Mouse (Mus musculus) cerebellum, postnatal 25 days (tissue): ENCODE data around the gene Ptprr.
A peak's percentile ranks its signal among the peaks of the same experiment; 100 is the strongest.

Experiments
- DNase-seq, 2 experiments: peaks; one replicate each; pipeline ENCODE4 v3.0.0; 2021; ENCODE audit warnings: mixed read lengths in 2 of 2

Gene Ptprr

DNA sequence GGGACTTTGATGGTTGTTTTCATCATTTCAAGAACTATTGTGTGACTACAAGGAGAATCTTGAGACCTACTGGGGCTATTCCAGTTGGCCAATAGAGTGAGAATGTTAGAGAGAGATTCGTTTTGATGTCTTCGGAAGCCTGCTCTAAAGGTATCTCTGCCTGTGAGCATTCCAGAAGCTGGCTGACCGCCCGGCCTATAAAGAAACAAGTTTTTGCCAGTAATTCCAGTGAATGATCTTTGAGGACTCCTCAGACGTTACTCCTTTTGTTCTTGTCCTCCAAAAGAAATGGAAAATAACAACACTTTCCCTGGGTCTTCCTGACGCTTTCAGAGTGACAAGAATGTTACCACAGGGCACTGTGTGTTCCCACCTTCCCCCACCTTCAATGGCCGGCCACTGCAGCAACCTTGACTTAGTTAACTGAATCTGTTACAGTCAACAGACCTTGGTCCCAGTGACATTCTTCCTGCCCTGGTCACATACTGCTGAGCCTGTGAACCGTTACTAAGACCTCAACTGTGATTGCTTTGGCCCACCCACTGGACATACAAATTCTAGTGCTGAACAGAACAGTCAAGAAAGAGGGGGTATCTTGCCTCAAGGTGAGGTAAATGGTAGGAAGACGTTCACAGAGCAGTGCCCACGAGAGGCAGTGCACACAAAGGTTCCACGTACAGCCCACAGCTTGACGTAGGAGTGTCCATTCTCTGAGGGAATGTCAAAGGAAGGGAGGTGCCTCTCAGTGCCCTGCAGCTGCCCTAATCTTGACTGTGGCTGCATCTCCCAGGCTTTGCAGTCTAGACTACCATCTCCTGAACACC lies 252.8 kb downstream of the Ptprr start:
- DNase-seq: no peak

DNA sequence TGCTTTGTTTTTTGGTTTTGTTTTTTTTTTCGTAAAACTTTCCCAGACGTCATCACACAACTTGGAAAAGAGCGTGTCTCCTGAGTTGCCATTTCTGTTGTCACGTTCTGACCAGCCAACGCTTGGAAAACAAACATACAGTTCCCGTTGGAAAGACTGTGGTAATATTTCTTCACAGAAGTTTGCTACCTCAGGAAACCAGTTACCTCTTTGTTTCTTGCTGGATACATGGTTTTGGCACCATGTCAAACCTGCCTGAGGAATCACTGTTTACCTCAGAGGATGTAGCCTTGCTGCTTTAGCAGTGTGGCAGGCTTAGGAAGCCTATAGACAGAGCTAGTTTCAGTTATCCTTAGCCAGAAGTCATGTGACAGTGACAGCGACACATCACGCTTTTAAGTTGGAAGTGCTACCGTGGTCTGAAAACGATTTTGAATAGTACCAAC lies 253.5 kb downstream of the Ptprr start:
- DNase-seq: no peak

DNA sequence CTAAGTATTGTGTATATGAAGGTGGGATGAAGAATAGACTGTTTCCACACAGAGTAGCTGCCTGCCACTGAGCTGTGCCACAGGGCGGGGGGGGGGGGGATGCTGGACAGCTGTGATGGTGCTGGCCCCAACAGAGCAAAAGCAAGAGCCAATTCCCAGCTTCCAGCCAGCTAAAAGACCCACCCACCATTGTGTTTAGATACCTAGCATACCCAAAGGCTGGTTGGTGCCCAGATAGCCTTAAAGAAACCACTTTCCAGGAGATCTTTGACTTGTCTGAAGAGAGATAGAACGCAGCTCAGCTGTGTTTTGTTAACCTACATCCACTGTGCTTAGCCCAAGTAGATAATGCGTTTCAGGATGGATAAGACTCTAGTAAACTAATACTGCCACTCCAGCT lies 254.1 kb downstream of the Ptprr start:
- no peak for DNase-seq

DNA sequence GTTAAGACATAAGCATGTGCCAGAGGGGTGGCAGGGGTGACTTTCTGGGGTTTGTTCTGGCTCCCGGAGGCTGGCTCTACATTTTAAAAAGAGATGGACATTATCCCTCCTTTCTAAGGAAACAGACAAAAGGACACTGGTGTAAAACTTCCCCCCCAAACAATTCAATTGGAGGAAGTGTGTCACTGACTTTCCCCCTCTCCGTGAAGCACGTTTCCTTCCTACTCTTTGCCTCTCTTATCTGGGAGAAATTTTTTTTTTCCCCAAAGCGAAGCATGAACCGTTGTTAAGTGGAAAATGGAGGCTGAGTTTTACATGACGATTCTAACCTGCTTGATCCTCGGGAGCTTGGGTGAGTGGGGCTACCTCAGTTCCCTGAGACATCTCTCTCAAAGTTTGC lies 257.3 kb downstream of the Ptprr start, which contains the start of gene Ptprb:
Gene Ptprb, plus strand, starts transcription at position 244 of the 400 bp plus-strand sequence.
- no peak for DNase-seq

DNA sequence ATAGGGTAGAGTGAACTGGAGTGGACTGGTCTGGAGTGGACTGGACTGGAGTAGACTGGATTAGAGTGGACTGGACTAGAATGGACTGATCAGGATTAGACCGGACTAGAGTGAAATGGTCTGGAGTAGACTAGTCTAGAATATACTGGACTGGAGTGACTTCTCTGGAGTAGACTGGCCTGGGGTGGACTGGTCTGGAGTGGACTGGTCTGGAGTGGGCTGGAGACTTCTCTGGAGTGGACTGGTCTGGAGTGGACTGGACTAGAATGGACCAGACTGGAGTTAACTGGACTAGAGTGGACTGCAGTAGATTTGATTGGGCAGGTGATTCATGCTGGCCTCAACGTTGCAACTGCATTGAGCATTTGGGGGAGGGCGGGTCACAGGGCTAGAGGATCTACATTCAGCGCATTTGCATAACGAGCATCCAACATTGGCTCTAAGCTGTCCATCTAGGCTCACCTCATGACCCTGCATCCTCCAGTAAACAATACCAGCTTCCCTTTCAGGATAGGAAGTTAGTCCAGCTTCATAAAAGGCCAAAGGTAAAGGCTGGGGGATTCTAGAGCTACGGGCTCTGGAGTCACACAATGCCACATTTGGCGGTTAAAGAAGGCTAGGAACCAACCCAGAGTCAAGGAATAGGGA lies 268.8 kb downstream of the Ptprr start:
- no peak for DNase-seq

DNA sequence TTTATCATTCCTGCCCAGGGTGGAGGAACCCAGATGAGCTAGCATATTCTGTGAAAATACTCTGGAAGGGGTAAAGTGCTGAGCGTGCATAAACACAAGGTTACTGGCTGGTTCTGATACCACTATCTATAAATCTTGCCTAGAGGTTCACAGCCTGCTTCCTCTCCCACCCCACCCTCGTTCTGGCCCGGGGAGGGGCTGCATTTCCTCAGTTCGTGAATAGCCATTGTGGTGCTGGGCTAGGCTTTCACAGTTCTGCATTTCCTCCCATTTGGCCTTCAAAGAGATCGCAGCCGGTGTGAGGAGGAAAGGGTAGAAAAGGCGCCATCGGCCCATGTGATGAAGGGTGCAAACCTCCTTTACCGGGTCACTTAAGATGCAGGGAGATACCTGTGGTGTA lies 270.1 kb downstream of the Ptprr start:
- no peak for DNase-seq

DNA sequence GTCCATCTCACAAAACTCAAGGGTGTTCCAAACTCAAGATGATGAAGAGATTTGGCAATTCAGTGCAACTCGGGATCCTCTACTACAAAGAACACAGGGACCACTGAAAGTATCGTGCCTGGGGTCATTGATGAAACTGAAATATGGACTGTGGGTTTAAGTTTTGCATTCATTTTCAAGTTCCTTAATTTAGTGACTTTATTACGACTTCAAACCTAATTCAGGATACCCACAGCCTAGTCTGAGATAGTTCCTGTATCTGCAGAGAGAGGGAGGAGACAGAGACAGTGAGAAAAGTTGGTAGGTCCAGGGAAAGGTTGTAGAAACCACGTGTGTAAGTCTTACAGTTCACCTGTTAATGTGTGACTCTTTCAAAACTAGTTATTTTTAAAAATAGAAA lies 272.5 kb downstream of the Ptprr start:
- no peak for DNase-seq

DNA sequence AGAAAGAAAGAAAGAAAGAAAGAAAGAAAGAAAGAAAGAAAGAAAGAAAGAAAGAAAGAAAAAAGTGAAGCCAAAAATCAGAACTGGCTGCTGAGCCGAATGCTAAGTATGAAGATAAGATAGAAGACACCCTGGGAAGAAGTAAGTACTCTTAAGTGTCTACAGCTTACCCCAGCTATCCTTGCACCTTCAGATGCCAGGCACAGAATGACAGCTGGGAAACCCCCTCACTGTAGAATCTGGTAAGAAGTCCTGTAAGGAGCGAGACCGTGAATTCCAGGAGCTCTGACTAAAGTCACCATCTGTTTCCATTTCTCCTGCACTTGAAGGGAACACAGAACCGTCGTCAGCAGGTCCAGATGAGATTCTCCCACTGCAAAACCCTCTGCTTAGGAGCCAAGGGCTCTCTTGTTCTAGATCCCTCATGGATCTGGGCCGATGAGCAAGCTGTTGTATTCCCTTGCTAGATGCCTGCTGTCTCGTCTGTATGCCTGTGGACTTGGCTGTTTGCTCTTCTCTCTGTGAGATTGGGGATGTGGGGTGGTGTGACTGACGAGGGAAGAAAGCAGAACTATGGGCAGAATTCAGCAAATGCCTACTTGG lies 273.2 kb downstream of the Ptprr start:
- DNase-seq: no peak

DNA sequence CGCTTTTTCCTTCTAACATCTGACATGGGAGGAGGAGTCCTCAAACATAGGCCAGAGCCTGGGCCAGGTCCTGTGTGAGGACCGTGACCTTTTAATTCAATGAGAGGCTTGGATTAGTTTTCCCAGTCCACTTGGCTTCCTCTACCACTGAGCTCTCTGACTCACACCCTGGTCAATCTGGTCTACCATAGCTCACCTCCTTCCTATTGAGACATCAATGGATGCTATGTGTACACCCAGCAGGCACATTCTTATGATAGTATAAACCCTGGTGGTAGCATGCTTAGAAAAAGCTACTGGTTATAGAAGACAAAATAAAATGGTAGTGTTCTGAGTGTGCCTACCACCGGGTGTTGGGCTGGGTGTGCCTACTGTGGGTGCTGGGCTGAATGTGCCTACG lies 278.4 kb downstream of the Ptprr start:
- no peak for DNase-seq

DNA sequence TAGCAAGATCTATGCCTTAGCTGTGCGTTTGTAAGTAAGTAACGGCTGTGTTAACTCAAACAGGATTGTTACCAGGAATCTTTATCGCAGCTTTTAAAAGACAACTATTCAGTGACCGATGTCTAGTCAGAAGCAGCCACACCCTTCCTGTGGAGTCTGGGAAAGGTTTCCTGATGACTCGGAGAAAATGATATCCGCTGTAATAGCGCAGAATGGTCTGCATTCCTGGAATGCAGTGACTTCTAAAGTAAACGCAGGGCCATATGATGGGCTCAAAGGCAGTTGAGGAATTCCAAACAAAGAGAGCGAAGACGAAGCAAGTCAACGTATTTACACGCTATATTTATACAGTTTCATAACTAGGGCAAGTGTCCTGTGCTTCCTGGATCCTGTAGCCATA lies 279.8 kb downstream of the Ptprr start:
- DNase-seq: no peak

DNA sequence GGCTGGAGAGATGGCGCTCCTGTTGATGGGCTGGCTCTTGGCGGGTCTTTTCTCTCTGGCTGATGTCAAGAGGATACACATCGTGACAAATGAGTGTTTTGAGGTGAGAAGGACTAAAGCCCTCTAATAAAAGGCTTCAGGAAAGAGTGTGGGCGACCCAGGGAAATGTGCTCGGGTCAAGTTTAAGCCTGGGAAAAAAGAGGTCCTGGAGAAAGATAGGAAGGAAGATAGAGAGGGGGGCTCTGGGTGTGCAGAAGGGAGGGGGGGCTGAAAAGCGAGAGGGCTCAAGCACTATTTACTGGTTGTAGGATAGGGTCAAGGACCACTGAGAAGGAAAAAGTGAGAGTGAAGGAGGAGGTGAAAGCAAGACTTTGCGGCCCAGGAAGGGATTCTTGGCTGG lies 282.8 kb downstream of the Ptprr start:
- DNase-seq: no peak

DNA sequence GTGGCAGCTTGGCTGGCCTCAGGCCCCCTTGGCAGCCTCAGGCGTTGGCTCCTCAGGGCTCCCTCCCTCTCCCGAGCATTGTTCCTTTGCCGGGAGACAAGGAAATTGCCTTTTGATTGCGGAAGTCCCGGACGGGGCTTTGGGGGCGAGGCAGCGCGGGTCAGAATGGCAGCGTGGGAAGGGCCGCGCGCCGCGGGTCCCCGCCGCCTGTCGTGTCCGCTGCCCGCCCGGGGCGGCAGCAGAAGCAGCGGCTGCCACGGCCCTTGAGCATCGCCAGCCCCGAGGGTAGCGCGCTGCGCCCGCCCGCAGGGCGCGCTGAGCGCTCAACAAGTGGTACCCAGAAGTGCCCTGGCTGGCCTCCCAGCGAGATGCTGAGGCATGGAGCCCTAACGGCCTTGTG lies 283.2 kb downstream of the Ptprr start:
- peak; percentile 13 to 44 for DNase-seq

DNA sequence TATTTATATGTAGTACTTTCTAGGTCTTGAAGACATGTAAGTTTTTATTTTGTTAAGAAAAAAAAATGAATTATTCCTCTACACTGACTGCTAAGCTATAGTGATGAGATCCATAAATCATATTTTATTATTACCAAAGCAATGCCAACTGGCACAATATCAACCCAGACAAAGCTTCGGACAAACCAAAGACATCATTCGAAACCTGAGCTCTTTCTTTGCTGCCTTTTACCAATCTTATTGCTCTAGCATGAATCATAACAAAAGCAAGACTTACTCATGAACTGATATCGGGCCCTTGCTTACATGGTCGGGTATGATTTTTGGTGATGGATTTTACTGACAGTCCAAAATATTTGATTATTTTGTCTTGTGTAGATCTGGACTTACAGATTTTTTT lies 286.3 kb downstream of the Ptprr start:
- DNase-seq: no peak

DNA sequence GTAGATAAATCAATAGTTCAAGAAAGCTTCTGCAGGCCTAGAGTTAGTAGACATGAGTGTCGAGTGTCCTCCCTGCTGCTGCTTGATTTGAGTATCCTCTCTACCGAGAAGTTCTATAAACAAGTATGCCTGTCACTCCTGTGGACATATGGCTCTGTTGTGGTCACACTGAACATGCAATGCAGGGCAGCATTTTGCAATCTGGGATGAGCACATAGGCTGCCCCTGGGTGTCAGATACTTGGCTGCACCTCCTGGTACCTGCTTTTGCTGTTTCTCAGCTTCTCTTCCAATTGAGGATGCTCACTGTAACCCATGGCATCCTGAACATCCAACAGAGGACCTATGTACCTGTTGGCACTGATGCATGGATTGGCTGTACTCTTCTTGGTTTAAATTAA lies 291.4 kb downstream of the Ptprr start:
- DNase-seq: no peak

DNA sequence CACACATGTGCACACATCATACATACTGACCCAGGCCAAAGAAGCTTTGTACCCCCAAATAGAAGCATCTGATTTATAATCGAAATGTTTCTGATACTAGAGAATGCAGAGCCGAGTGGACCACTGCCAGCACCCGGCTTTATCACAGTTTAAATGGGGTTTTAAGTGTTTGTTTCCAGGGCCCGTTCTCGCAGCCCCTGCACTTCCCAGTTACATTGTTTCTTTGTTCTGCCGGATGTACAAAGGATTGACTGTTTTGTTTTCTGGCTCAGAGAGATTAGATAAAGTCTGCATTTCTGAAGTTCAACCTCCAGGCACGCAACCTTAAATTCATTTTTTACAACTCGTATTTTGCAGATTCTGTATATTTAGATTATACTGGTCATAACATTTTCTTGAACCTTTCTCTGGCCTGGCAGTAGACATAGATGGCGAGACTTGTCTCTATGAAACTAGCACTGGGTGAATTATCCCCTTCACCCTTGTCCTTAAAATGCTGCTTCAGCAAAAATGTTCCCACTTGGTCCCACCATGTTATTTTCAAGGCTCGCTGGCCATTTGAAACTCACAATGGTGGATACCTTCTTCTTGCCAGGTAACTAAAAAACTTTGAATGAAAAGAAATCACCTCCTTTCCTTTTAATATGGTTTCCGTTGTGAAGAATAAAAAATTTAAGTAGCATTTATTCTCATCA lies 292.6 kb downstream of the Ptprr start:
- no peak for DNase-seq

DNA sequence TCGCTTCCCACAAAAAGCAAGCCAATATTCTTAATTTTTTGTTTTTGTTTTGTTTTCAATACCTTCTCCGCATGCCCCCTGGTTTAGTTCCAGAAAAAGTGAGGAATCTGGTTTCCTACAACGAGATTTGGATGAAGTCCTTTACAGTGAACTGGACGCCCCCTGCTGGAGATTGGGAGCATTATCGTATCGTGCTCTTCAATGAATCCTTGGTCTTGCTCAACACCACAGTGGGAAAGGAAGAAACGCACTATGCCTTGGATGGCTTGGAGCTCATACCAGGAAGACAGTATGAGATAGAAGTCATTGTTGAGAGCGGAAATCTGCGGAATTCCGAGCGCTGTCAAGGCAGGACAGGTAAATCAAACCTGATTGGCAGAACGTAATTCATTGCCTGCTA lies 301.2 kb downstream of the Ptprr start:
- DNase-seq: peak; percentile 75 to 87
